Mouse (Mus musculus): ENCODE results near the gene Dnttip2. TPM values are rescaled to one million over a fixed set of nuclear protein-coding genes. Genes with fewer than 3 reads are reported as not detected.
"Not testable (repeated sequence)": the region's sequence is repeated elsewhere in the genome, so short reads cannot be mapped to it uniquely, and the experiment has no call there.

Dnttip2 gene
- total RNA-seq, 1 experiment from 2014 or later: 41.9 TPM

DNA sequence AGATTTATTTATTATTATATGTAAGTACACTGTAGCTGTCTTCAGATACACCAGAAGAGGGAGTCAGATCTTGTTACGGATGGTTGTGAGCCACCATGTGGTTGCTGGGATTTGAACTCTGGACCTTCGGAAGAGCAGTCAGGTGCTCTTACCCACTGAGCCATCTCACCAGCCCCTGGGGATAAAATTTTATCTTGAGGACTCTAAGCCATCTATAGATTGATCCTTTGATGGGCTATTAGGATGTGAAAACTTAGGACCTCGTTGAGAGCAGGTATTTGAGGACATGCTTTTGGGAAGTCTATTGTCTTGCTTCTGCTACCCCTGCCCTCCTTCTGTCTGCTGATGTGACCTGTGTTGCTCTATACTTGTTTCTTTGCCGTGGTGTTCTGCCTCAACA, 15.2 kb downstream of the Dnttip2 start:
- not testable (repeated sequence) for DNase-seq

DNA sequence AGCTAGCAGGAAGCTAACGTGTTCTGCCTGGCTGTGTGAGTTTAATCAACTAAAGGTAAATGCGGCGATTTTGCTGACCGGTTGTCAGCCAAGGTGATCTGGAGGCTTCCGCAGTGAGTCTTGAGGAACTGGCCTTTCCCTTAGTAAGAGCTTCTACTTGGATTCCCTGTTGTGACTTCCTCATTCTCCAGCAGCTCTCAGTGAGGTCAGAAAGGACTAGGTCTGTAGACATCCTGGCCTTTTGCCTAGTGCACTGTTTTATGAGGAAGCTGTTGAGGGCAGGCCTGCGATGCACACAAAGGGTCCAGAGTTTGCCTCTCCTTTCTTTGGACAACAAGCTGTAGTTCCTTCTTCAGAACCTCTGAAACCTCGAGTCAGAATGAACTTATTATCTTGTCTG, 16.5 kb downstream of the Dnttip2 start:
- DNase-seq: no peak

DNA sequence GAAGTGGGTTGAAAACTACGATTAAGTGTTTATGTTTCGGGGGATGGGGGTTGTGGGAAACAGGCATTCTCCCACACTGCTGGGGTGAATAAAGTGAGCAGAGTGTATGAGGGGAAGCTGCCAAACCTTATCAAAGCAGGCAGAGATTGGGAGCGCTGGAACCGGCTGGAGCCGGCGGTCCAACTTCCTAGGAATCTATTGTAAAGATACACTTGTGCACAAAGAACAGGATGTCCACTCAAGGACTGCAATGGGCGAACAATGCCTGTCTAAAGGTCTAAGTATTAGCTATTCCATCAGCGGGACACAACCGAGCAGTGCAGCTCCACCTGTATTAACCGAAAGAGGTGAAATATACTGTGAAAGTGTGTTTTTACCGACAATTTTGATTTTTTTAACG, 17.6 kb downstream of the Dnttip2 start:
- no peak for DNase-seq

DNA sequence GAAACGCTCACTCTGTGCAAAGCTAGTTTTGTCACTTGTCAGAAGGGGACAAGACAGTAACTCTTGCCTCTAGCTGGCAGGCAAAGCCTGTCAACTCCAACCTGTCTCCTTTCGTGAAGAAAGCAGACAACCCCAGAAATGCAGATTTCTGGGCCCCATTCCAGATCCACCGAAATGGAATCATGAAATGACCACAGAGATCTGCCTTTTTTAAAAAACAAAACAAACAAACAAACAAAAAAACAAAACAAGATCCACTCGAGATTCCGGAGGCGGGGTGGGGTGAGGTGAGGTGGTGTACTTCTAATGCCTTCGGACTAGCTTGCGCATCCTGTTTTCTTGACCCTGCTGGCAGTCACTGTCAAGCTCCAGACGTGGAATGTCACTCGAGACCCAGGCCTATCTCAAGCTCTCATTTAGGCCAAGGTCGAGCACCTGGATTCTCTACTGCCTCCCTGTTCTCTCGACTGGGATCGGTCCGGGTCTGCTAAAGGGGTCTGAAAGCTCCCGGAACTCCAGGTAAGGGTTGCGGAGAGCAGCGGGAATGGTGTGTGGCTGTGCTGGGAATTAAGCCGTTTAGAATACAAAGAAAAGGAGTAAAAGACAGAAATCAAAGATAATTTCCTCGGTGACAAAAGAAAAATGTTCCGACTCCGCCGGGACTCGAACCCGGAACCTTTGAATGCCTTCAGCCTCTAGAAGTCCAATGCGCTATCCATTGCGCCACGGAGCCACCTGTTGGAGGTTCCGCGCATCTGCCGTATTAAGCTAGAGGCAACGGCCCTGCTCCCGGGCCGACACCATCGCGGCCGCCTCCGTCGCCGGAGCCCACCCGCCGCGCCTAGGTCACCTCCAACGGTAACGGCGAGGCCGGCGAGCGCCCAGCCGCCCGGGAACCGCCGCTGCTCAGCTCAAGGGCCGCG, 18.4 kb downstream of the Dnttip2 start:
- peak; percentile 92 for DNase-seq

DNA sequence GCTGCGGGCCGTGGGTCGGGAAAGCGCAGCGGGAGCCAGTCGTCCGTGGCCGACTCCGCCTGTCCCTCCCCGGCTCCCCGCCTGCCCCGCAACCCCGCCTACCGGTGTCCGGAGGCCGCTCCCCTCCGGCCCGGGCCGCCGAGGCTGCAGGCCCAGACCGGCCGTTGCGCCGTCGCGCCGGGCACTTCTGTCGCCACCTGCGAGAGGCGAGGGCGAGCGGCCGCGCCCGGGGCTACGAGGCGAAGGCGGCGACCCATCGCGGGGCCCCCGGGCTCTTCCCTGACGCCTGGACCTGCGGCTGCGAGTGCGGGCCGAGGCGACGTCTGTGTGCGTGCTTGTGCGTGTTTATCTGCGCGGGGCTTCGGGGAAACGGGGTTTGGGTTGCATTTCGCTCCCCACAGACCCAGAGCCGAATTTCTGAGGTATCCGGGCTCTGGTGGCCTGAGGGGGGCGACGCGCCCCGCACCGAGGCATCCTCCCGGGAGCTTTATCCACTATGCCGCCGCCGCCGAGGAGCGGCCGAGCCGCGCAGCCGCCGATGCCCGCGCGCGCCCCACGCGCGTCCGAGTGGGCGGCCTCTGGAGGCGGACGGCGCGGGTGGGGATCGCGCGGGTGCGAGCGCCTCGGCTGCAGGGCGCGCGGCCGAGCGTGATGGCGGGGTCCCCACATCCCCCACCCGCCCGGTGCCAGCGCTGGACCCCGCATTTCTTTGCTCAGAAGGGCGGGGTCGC, 19.2 kb downstream of the Dnttip2 start:
- DNase-seq: peak; percentile 91

DNA sequence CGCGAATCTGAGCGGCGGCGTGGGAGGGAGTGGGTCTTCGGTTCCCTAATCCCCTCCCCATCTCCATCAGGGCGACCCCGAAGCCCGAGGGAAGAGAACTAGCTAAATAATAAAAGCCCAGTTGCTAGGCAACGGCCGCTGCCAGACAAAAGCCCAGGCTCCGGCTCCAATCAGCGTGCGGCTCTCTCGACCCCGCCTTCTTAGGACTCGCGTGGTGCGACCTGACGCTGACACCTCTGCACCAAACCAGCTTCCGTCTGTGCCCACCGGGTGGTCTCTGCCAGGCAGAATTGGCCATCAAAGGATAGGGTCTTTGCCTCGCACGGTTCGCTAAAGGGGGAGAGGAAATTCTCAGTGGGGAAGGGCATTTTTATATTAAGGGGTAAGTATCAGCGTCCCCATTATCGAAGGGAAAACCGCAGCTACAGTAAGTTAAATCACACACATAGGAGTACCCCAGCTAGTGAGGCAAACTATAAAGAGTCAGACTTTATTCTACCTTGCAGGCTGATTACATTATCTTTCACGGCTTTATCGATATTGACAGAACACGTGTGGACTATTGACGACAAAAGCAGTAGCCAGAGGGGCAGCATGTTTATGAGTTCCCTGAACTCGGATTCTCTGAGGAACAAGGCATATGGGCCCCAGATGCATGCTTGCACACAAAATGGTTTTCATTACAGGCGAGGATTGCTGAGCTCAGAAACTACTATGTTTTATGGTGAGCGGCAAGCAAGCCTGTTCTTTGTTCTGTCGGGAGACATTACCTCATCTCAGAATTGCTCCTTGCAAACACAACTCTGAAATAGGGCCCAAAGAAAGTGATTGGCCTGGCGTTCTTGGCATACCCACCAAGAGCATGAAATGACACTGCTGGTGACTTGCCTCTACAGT, 20.0 kb downstream of the Dnttip2 start, which contains the start of gene Bcar3:
Gene Bcar3 (plus strand): TSS at position 183 of the 897 bp plus-strand sequence.
- DNase-seq: peak; percentile 89

DNA sequence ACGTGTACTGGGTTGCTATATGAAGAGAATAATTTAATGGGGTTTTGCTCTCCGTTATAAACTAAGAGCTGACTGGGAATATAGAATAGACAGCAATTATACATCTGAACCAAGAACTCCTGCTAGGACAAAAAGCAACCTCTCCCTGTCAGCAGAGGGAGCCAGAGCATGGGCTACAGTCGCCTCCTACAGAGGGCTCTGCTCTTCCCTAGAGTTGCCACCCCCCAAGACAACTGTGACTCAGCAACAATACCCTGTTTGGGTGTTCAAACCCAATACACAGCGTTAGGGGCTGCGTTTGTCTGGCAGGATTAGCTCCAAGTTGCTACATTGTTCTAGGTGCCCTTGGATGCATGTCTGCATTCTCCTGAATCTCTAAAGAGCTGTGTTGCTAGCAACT, 21.3 kb downstream of the Dnttip2 start:
- DNase-seq: peak; percentile 54

DNA sequence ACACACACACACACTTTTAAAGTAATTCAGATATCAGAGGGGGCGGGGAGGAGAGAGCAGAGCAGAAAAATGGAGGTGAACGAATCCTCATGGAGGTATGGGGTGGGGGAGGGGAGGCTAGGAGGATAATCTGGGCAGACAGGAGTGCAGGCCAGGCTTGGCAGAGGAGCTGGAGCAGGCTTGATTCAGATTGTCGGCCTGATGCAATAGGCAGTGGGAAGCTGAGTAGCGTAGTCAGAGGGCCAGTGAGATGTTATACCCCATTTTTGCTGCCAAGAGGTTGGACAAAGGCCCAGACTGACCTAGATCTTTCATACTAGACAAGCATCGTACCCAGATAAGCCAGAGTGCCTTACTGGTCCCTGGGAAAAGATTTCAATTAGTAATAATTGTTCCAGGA, 22.8 kb downstream of the Dnttip2 start:
- DNase-seq: peak; percentile 62

DNA sequence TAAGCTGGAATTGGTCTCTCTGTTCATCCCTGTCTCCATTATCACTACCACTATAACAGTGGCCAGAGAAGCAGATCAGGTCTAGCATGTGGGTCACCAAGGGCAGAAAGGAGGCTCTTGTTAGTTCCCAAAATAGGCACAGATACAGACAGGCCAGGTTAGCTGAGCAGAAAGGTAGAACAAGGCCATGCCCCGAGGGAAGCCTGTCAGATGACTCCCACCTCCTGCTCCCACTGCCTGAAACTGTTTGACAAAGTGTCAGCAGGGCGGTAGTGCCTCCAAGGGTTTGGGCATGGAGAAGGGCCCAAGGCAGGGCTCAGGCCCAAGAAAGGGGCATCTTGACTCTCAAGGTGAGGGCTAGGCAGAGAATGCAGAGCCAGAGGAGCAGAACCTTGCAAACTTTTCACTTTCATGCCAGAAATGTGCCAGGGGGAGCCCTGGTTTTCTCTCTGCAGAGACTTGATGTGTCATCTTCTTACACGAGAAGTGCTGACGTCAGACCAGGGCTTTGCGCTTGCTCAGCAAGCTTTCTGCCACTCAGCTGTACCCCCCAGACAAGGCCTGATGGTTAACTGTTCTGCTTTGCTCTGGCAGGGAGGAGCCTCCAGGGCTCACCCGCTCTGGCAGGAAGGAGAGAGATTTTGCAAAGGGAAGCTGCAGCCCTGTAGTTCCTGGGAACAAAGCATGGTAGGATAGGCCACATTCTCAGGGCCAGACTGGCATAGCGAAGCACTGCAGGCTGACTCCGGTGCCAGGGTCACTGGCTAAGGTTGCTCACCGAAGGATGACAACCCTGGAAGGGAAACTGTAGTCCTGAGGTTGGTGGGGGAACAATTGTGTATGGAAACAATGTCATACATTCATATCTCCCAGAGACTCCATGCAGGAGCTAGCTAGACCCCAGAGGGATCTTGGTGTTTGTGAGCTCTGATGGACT, 27.1 kb downstream of the Dnttip2 start:
- peak; percentile 67 for DNase-seq

DNA sequence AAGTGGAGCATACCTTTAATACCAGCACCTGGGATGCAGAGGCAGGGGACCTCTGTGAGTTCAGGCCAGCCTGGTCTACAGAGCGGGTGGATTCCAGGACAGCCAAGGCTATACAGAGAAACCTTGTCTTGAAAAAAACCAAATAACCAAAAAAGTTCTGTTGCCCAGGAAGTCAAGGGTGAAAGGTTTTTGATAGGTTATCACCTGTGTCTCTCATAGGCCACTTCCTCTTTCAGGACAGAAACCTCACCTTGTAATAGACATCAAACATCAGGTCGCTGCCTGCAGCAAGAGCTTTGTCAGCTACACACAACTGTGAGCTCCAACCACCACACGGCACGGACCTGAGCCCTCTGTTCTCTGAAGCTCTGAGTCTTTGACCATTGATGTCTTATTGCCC, 30.4 kb downstream of the Dnttip2 start:
- DNase-seq: no peak

DNA sequence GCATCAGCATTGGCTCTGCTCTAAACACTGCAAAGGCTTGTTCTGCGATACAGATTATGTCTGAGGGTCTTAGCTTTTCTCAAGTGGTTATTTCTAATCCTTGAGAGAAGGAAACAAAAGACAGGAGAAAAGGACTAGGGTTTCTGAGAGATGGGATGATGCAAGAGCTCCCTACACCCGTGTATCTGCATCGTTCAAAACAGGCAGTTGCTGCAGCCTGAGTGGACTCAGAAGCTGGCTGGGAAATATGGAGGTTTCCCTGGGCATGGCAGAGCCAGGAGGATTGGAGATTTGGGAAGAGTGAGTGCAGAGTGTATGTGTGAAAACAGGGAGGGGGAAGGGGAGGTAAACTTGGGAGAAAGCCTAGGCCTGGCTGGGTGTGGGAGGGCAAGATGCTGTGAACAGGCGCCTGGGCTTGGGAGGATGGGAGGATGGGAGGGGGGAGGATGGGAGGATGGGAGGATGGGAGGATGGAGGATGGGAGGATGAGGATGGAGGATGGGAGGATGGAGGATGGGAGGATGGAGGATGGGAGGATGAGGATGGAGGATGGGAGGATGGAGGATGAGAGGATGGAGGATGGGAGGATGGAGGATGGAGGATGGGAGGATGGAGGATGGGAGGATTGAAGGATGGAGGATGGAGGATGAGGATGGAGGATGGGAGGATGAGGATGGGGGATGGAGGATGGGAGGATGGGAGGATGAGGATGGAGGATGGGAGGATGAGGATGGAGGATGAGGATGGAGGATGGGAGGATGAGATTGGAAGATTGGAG, 33.9 kb downstream of the Dnttip2 start:
- no peak for DNase-seq

DNA sequence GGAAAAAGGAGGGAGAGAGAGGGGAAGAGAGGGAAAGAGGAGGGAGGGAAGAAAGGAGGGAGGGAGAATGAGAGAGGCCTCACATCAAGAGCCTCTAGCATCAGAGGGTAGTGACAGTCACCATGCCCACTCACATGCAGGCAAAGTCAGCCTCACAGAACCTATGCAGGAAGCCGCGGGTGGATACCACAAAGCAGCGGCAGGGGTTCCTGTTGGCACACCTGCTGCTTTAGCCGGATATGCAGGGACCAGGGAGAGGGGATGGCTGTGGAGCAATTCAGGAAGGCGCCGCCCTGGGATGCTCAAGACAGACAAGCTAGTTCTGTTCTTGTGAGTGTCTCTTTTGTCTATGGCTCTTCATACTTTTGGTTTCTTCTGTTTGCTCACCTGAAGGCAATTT, 34.8 kb downstream of the Dnttip2 start:
- no peak for DNase-seq

DNA sequence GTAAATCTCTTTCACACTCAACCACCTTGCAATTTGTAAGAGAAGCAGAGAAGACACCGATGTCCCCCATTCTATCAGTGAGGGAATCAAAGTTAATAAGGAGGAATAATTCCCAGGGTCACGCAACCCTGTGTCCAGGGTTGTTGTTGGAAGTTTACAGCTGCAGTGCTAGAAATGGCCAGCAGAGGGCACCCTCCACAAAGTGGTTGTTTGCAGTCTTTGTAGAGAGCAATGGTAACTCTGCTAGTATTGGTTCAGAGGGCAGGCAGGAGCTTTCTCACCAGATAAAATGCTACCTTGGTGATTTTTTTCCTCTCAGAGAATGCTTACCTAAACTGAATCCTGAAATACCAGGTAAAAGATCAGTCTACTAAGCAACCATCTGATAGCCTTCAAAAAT, 37.9 kb downstream of the Dnttip2 start:
- DNase-seq: peak; percentile 89

DNA sequence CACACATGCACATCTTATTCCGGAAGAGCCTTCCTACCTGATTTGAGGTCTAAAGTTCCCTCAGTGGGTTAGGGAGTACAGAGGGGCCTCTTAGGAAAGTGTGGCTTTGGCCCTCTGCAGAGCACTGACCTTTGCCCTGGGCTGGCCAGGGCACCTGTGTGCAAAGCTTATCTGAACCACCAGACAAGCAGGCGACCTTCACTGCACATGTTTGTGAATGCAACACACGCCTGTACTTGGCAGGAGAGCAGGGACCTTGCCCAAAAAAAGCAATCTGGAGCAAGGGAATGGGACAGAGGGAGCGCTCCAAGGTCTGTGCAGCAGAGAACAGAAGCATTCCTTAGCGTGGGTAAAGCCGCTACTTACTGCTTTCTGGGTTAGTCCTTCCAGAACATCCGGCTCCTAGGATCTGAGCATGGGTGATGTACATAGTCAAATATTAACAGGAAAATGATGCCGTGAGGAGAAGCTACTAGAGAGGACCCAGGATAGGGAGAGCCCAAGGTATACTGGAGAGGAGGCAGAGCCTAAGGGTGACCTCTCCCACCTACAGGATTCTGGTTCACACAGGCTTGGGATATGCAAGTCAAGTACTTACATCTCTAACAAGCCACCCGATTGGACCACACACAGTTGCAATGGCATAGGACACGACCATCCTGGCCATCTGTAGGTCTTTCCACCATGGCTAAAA, 38.9 kb downstream of the Dnttip2 start:
- peak; percentile 18 for DNase-seq

DNA sequence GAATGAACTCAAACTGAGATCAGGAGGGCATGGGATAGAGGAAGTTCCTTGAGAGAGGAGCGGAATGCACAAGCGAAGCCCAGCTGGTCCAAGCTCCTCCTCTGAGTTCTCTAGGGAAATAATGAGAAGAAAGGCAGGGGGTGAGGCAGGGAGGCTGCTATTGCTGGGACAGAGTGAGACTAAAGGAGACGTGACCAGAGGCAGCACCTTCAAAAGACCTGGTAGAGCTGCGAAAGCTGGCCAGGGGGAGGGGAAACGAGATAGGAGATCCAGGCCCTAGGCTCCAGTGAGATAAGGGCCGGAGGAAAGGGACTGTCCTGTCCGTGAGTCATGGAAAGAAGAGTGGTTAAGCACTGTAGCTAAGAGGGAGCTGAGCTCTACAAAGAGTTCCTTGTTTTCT, 39.7 kb downstream of the Dnttip2 start:
- no peak for DNase-seq

DNA sequence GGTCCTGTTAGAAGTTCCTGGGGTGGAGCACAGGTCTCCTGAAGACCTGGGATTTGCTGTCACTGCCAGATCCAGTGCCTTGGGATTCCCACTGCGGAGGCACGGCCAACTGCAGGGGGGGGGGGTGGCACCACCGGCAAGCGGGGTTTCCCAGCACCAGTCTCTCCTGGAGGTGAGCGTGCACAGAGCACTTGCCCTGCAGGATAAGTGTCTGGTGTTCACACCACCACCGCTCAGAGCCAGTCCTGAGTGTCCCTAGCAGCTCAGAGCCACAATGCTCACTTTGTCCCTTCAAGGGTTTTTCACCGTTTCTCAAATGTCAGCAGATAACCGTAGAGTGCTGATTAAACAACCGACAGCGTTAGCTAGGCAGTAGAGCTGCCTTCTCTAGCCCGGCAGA, 42.4 kb downstream of the Dnttip2 start:
- DNase-seq: no peak

DNA sequence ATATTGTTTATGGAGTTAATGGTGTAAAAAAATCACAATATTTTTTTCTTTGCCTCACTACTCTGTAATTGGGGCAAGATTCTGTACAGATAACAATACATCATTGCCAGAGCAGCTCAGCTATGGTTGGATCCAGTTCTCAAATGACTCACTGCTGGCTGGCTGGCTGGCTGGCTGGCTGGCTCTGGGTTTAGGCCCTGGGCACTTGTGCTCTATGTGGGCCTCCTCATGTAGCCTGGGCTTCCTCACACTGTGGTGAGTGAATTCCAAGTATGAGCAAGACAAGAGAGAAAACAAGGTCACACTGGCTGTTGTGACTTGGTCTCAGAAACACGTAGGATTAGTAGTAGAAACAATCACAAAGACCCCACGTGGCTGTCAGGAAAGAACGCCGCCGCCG, 43.2 kb downstream of the Dnttip2 start:
- peak; percentile 46 for DNase-seq

DNA sequence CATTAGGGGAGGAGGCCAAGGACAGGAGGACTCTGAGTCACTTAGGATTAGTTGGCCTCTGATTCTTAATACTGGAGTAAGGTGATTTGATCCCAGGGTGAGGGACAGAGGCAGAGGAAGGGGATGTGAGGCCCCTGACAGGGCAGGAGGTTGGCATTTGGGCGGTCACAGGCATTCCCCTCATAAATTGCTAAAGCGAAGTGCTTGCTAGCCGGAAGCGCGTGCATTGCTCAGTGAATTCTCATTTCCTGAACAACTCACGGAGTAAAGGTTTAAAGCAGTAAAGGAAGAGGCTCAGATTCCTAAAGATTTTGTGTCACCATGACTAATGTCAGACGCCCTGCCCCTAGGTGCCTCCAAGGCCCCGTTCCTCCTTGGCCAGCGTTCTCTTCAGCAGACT, 48.0 kb downstream of the Dnttip2 start:
- no peak for DNase-seq

DNA sequence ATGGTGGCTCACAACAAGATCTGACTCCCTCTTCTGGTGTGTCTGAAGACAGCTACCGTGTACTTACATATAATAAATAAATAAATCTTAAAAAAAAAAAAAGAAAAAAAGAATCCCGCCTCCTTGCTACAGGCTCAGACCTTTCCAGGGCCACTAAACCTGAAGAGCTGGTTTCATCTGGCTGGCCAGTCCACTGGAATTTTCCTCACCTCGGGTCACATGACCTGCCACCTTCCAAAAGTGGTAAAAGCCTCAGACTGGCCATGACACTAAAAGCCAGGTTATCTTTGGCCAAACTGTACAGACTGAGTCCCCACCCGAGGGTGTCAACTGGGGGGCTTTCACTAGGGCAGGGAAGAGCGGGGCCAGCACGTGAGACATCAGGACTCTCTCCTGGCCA, 49.7 kb downstream of the Dnttip2 start:
- DNase-seq: no peak

DNA sequence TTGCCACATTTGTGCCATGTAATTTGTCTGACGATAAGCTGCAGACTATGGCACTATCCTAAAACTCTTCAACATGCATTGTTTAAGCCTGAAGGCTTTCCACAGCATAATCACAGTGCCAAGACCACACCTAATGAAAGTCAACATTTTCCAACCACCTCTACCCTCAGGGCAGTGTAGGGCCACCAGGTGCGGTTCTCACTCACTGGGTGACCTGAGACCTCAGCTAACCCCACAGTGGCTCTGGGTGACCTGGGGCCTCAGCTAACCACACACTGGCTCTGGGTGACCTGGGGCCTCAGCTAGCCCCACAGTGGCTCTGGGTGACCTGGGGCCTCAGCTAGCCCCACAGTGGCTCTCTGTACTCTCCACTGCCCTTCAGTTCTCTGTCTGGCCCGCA, 50.3 kb downstream of the Dnttip2 start:
- no peak for DNase-seq

All from adrenal gland, postnatal 25 days (tissue).